Mouse (Mus musculus) adrenal gland, adult 2 months (tissue): ENCODE measurements around the gene Myo1d. TPM values are rescaled to one million over a fixed set of nuclear protein-coding genes. Genes with fewer than 3 reads are reported as not detected.

ENCODE experiments used
- DNase-seq: peaks from one replicate; pipeline ENCODE4 v3.0.0; 2021
- polyA plus RNA-seq: library from polyadenylated mRNA; depleted of rRNA; stranded (reverse); fragments of >200 nt; gene quantifications from 2 replicates; pipeline ENCODE4 v1.2.3, GENCODE M21; 2012
- total RNA-seq, 2 experiments: library from RNA; stranded (reverse); gene quantifications; 2 replicates each; pipeline ENCODE4 v1.2.3; 2021

Gene Myo1d
- total and polyA plus RNA-seq, 3 experiments = 63.8 to 87.9 (median 70.7) TPM

- DNase-seq = no peak
Observed at GRCm38 (mm10) chr11:80723406-80724047, 56.3 kb downstream of the Myo1d start.

- DNase-seq = no peak
Observed at GRCm38 (mm10) chr11:80719014-80719413, 60.8 kb downstream of the Myo1d start.

DNA sequence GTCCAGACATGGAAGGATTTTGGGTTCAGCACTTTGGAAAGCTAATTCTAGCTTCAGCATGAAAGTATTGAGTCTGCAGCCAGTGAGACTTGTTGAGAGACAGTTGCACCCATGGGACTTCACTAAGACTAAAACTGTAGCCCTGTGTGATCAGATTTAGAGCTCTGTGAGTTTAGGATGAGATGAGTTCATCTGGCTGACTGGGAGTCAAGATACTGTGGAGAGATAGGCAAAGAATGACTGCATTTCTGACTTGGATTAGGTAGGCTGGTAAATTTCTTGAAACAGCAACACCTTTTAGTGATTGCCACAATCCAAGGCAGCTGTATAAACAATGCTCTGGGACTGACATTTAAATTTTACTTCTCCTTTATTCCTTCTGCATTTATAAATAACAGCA is 61.8 kb downstream of the Myo1d start:
- no peak for DNase-seq

GRCm38 (mm10) chr11:80715115-80715514 is 64.7 kb downstream of the Myo1d start:
- peak; percentile 37 for DNase-seq

- DNase-seq = no peak
Observed at GRCm38 (mm10) chr11:80713705-80714104, 66.1 kb downstream of the Myo1d start.

- DNase-seq = no peak
Observed at GRCm38 (mm10) chr11:80712201-80712600, 67.6 kb downstream of the Myo1d start.

- DNase-seq = peak; percentile 86
Observed at GRCm38 (mm10) chr11:80711336-80711735, 68.5 kb downstream of the Myo1d start.

DNA sequence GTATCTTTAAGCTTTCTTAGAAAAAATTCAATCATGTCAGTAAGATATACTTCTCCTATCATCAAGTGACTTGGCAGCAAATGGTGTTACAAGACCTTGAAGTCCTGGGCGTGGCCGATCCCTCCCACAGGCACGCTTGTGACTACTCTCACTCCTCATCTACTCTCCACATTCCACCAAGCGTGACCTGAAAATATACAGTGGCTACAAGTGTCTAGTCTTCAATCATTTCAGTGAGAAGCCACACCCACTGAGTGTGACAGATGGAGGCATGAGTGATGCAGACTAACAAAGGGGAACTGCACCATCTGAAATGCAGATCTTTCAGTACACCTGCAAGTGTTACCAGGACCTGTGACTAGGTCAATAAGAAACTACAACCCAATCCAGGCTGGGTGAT is 79.2 kb downstream of the Myo1d start:
- peak; percentile 65 for DNase-seq

GRCm38 (mm10) chr11:80698721-80699120 is 81.1 kb downstream of the Myo1d start:
- DNase-seq = no peak

- no peak for DNase-seq
Observed at GRCm38 (mm10) chr11:80696350-80696749, 83.5 kb downstream of the Myo1d start.

DNA sequence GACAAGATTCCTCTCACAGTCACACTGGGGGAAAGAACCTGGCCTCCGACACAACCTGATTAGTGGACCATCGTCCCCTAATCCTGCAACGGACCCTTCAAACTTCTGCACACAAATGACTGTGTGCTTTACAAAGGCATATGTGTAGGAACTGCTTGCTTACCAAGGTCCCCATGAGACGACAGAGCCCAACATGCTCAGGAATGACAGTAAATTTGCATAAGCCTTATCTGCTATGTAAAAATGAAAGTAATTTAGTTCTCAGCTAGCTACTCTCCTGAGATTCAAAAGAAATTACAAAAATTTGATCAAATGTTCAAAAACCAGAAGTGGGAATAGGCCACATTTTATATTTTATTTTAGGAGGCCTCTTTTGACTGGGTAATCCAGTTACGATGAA is 95.2 kb downstream of the Myo1d start:
- no peak for DNase-seq

DNA sequence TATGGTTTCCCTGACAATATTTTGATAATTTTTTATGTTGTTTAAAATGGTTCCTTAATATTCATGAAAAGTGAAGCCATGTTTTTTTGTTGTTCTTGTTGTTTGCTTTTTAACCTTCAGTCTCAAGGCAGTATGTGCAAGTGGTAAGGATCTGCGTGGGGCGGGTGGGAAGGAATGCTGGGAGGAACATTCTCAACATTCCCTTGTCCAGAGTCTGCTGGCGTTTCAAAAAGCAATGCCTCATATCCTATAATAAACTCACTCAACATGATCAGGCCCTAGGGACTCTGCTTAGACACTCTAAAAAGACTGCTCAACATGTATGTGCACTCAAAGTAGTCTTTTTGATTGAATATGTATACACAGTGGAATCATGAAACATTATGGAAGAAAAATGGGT is 97.1 kb downstream of the Myo1d start:
- no peak for DNase-seq

- no peak for DNase-seq
Observed at GRCm38 (mm10) chr11:80673013-80673412, 106.8 kb downstream of the Myo1d start.

DNA sequence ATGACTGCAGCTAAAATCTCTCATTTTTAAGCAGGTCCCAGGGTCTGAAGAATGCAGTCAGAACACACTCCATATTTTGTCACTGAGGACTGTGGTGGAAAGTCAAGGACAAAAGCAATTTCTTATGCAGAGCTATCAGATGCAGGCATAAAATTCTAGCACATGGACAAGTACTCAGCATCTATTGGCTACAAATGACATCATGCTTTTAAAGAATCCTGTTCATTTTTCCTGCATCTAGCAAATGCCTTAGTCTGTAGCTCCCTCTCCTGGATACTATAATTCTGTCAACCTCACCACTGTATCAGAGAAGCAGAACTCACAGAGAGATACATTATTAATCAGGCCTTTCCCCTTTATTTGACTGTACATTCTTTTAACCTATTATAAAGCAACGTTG is 109.4 kb downstream of the Myo1d start:
- DNase-seq = no peak

GRCm38 (mm10) chr11:80669934-80670333 is 109.9 kb downstream of the Myo1d start:
- no peak for DNase-seq

DNA sequence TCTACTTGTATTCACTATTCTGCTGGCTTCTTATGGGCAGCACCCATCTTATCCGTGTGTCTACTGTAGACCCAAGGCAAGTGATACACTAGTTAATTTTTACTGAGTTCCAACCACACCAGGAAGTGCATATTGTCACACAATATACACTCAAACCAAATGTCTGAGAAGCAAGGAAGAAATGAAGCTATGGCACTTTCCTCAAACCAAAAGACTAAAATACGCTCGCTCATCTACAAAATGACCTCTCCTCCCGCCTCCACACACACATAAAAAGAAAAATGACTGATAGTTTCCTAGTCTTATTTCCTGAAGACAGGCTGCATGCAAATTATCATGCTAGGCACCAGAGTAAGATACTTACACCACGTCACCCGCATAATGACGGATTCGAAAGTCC is 113.6 kb downstream of the Myo1d start:
- DNase-seq = no peak

GRCm38 (mm10) chr11:80664261-80664660 is 115.6 kb downstream of the Myo1d start:
- DNase-seq = no peak

DNA sequence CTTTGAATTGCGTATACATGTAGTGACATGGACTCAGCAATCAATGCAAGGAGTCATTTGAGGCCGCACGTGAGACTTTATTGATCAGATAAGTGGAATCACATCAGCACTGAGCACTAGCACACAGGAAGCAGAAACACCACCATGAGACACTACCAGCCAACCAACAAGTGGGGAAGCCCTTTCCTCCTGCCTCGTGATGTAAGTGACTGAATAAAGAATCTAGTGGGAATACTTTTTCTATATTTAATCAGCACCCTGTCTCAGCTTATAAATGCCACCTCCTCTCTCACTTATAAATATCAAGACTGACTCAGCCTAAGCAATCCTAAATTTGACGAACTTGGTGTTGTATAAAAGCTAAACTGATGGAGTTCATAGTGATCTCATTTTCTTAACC is 134.7 kb downstream of the Myo1d start:
- no peak for DNase-seq

DNA sequence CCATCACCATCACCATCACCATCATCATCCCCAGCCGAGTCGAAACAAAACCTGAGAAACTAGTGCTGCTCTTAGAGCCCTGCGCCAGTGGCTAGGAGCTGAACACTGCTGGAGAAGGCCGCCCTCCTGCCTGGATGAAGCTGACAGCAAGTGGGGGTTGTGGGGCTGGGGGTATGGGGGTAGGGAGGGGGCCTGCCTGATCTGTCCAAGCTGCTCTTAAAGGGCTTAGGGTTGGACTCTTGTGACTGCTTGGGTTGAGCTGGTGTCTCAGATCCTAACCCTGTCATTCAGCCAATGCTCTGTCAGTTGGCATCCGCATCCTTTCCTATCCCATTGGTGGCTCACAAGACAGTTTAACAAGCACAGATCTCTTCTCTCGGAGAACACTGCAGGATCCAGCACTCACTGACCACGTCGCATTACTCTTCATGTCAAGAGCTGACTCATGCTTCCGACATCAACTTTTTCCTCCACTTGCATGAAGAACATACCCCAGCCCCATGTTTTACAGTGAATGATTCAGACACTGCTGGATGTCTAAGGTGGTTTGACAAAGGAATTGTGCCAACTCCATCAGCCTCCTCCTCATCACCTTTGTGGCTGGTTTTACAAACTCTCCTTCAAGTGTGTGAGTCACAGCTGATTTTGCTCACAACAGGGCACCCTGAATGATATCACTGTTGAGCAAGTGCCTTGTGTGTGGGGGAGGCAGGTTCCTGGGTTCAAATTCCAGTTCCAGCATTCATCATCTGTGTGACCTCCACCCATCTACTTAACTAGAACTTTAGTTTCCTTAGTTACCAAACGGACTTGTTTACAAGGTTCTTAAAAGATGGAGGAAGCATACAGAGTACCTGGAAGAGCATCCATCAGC is 150.6 kb downstream of the Myo1d start:
- peak; percentile 34 for DNase-seq

DNA sequence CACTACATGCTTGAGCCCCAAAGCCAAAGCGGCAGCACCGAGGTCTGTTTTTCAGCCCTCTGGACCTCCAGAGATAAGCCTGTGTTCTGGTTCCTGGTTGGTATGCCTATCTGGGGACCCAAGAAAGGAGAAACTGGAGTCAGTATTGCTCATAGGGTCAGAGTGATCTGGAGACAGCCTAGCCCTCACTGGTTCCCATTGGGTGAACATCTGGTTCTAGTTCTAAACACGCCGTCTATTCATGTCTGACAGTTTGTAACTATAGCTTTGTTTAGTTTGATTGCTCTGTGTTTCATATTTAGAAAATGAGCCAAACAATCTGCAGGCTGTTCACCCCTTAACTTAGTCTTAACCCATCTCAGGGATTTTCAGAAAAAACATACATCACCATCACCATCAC is 151.2 kb downstream of the Myo1d start:
- no peak for DNase-seq

GRCm38 (mm10) chr11:80623038-80623380 is 156.8 kb downstream of the Myo1d start:
- DNase-seq = no peak

DNA sequence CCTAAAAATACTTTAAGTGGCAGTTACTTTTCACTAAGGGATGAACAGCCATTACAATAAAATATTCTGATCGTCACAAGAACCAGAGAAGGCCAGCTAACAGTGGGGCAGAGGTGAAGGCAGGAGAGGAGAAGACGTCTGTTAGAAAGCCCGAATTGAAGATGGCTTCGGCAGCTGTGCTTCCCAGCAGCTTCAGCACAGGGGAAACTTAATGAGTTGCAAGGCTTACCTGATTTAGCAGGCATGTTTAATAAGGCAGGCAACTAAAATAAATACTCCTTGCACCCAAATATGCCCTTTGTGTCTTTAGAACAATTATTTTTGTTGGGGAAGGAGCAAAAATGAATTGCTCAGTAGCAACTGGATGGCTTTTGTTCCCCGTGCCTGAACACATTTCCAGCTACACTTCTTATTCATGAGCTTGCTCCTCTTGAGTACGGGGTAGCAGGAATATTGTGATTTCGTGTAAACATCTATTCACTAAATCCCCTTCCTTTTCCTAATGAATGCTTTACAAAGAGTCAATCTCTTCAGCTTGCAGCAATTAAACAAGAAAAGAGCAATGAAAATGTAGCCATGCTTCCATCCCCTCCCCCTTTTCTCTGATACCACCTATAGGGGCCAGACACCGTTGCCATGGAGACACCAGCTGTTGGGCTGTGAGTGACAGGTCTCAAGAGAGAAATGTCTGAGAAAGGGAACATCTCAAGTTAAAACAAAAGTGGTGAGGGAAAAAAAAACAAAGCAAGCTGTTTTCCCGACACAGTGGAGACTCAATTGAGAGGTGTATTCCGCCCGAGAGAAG is 157.4 kb downstream of the Myo1d start:
- no peak for DNase-seq
